Mouse (Mus musculus) embryonic facial prominence, embryonic 11.5 days (tissue): ENCODE results near the gene C1ql3. TPM values are rescaled to one million over a fixed set of nuclear protein-coding genes. Genes with fewer than 3 reads are reported as not detected.

Source experiments
- ATAC-seq: fragments of 200-750 bp; cut with Nextera tagmentation; replicated peaks from 2 replicates; pipeline ENCODE4 v1.8.0; 2017; ENCODE audit warnings: low read depth; ENCODE audit not compliant: insufficient number of reproducible peaks, low FRiP score, low TSS enrichment
- DNase-seq: peaks from one replicate; pipeline ENCODE4 v3.0.0-alpha.2; 2015; ENCODE audit warnings: low spot score
- H3K27ac ChIP-seq: fragments of 300-500 bp; sonication (generic); replicated peaks from 2 replicates; pipeline ENCODE4 v1.5.1; 2014; ENCODE audit warnings: mild to moderate bottlenecking, low read depth, low read length, control low read depth
- H3K27me3 ChIP-seq: fragments of 300-500 bp; sonication (generic); 2 replicates; pipeline ENCODE4 v1.6.1; 2014; ENCODE audit warnings: mild to moderate bottlenecking, low read length, moderate library complexity, mixed read lengths; ENCODE audit not compliant: control insufficient read depth, insufficient read depth
- H3K36me3 ChIP-seq: fragments of 300-500 bp; sonication (generic); replicated peaks from 2 replicates; pipeline ENCODE4 v1.6.1; 2014; ENCODE audit warnings: low read depth, mild to moderate bottlenecking, low read length, moderate library complexity, mixed read lengths; ENCODE audit not compliant: control insufficient read depth, insufficient read depth
- H3K4me1 ChIP-seq: fragments of 300-500 bp; sonication (generic); 2 replicates; pipeline ENCODE4 v1.6.1; 2014; ENCODE audit warnings: low read length, mixed read lengths; ENCODE audit not compliant: control insufficient read depth, insufficient read depth
- H3K4me2 ChIP-seq: fragments of 300-500 bp; sonication (generic); 2 replicates; pipeline ENCODE4 v1.6.1; 2014; ENCODE audit warnings: low read depth, mild to moderate bottlenecking, control low read depth, low read length, moderate library complexity
- H3K4me3 ChIP-seq: fragments of 300-500 bp; sonication (generic); 2 replicates; pipeline ENCODE4 v1.5.1; 2014; ENCODE audit warnings: low read depth, low read length, control low read depth
- H3K9ac ChIP-seq: fragments of 300-500 bp; sonication (generic); replicated peaks from 2 replicates; pipeline ENCODE4 v1.6.1; 2014; ENCODE audit warnings: mild to moderate bottlenecking, control low read depth, low read length
- H3K9me3 ChIP-seq: fragments of 300-500 bp; sonication (generic); replicated peaks from 2 replicates; pipeline ENCODE4 v1.6.1; 2016; ENCODE audit warnings: mild to moderate bottlenecking, low read length, inconsistent platforms, mixed read lengths; ENCODE audit not compliant: control insufficient read depth
- WGBS: fragments of 180-500 bp; shearing (Covaris S2); extraction: QIAGEN DNeasy Blood & Tissue Kit; methylation state at CpG from one replicate; pipeline ENCODE4 v1.1.7; 2014; 5-methylcytosine and 5-hydroxymethylcytosine counted together
- polyA plus RNA-seq: library from polyadenylated mRNA; unstranded; fragments of >200 nt; fragmentation: Nextera tagmentation; extraction: Ambion mirVana; gene quantifications from 2 replicates; pipeline ENCODE4 v1.2.1, GENCODE M21; 2014

Gene C1ql3
- 1.2 and 2.2 TPM in 2 replicates for polyA plus RNA-seq

- H3K27me3 ChIP-seq: peaks cover 24% of the 10 kb centered on the region
Measured at GRCm38 (mm10) chr2:13011472-13011871, at the start of gene C1ql3. TSS of gene C1ql3 (minus strand) at chr2:13011806.

GRCm38 (mm10) chr2:13060426-13061170 lies 49.0 kb upstream of the C1ql3 start:
- H3K36me3 ChIP-seq: no peaks in the 10 kb centered on the region
- no peaks in the 10 kb centered on the region for H3K27me3 ChIP-seq
- H3K4me1 ChIP-seq: no peaks in the 10 kb centered on the region
- no peak overlapping the region for H3K4me3 ChIP-seq
- DNase-seq: no peak
- no peaks in the 10 kb centered on the region for H3K9me3 ChIP-seq
- no peak for ATAC-seq
- no peak overlapping the region for H3K9ac ChIP-seq
- no peak overlapping the region for H3K27ac ChIP-seq
- WGBS: 93% methylated on average over 5 of the region's 5 CpGs
- H3K4me2 ChIP-seq: no peak overlapping the region

More at GRCm38 (mm10) chr2:13011472-13011871, at the start of gene C1ql3:
- ATAC-seq (no peak), DNase-seq (peak; percentile 40)
- H3K4me3 ChIP-seq: peak within 1 kb of the TSS; percentile 52
- H3K27ac ChIP-seq: no peak within 1 kb of the TSS
- peak within 1 kb of the TSS; percentile 97 for H3K4me2 ChIP-seq
- H3K9ac ChIP-seq: peak within 1 kb of the TSS; percentile 43
- H3K4me1 ChIP-seq: 0 out of 2 replicates have a peak, but pooled peaks cover 3% of the 10 kb centered on the region
- no peaks in the 10 kb centered on the region for H3K36me3 ChIP-seq
- H3K9me3 ChIP-seq: no peaks in the 10 kb centered on the region
- under 1% methylated on average over 19 of the region's 19 CpGs for WGBS

GRCm38 (mm10) chr2:13048649-13049048 lies 37.0 kb upstream of the C1ql3 start:
- no peak overlapping the region for H3K4me2 ChIP-seq
- DNase-seq: no peak
- no peak overlapping the region for H3K4me3 ChIP-seq
- no peaks in the 10 kb centered on the region for H3K9me3 ChIP-seq
- WGBS: 83% methylated on average over 6 of the region's 6 CpGs
- no peak for ATAC-seq
- no peak overlapping the region for H3K9ac ChIP-seq
- H3K27me3 ChIP-seq: no peaks in the 10 kb centered on the region
- no peaks in the 10 kb centered on the region for H3K36me3 ChIP-seq
- no peaks in the 10 kb centered on the region for H3K4me1 ChIP-seq
- H3K27ac ChIP-seq: no peak overlapping the region

DNA sequence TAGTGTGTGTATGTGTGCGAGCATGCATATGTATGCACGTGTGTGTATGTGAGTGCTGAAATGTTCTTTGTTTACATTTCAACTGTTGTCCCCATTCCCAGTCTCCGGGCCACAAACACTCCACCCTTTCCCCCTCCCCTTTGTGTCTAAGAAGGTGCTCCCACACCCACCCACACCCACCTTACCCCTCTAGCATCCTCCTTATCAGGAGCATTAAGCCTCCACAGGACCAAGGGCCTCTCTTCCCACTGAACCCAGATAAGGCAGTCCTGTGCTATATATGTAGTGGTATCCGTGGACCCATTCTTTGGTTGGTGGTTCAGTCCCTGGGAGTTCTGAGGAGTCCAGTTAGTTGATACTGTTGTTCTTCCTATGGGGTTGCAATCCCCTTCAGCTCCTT lies 32.9 kb upstream of the C1ql3 start:
- 92% methylated on average over 4 of the region's 4 CpGs for WGBS
- ATAC-seq: no peak
- no peaks in the 10 kb centered on the region for H3K36me3 ChIP-seq
- H3K4me2 ChIP-seq: no peak overlapping the region
- H3K9ac ChIP-seq: no peak overlapping the region
- no peak for DNase-seq
- H3K27ac ChIP-seq: no peak overlapping the region
- no peaks in the 10 kb centered on the region for H3K27me3 ChIP-seq
- H3K4me1 ChIP-seq: no peaks in the 10 kb centered on the region
- no peaks in the 10 kb centered on the region for H3K9me3 ChIP-seq
- H3K4me3 ChIP-seq: no peak overlapping the region

GRCm38 (mm10) chr2:13039785-13040184 lies 28.2 kb upstream of the C1ql3 start:
- no peak for DNase-seq
- Histone ChIP-seq H3K4me2 (no peak overlapping the region), H3K36me3 (no peaks in the 10 kb centered on the region), H3K4me3 (no peak overlapping the region), H3K27ac (no peak overlapping the region), H3K27me3 (no peaks in the 10 kb centered on the region), H3K9me3 (no peaks in the 10 kb centered on the region), H3K9ac (no peak overlapping the region), H3K4me1 (no peaks in the 10 kb centered on the region)
- ATAC-seq: no peak
- 92% methylated on average over 4 of the region's 4 CpGs for WGBS

GRCm38 (mm10) chr2:13038772-13039171 lies 27.2 kb upstream of the C1ql3 start:
- Histone ChIP-seq H3K4me3 (no peak overlapping the region), H3K9ac (no peak overlapping the region), H3K27me3 (no peaks in the 10 kb centered on the region), H3K27ac (no peak overlapping the region), H3K36me3 (no peaks in the 10 kb centered on the region), H3K4me1 (no peaks in the 10 kb centered on the region), H3K9me3 (no peaks in the 10 kb centered on the region), H3K4me2 (no peak overlapping the region)
- 72% methylated on average over 3 of the region's 3 CpGs for WGBS
- ATAC-seq (no peak), DNase-seq (no peak)

DNA sequence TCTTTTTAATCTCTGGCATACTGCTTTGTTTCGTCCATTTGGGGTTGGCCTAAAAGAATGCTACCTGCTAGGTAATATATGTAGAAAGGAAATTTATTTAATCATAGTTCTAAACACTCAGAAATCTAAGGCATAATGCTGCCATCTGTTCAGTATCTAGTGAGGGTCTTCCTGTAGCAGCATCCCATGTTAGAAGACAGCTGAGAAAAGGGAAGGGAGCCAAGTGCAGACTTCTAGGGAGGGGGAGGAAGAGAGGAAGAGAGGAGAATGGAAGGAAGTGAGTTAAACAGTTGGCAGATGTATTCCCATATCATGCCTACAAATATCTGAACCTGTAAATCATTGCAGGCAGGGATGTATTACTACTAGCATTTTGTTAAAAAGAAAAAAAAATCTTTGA lies 7.3 kb upstream of the C1ql3 start:
- H3K27me3 ChIP-seq: no peaks in the 10 kb centered on the region
- no peak overlapping the region for H3K4me3 ChIP-seq
- no peak for DNase-seq
- ATAC-seq: no peak
- no peak overlapping the region for H3K9ac ChIP-seq
- no peaks in the 10 kb centered on the region for H3K4me1 ChIP-seq
- H3K4me2 ChIP-seq: no peak overlapping the region
- H3K36me3 ChIP-seq: no peaks in the 10 kb centered on the region
- WGBS: 68% methylated on average over 1 of the region's 1 CpGs
- no peak overlapping the region for H3K27ac ChIP-seq
- H3K9me3 ChIP-seq: no peaks in the 10 kb centered on the region

- H3K9me3 ChIP-seq: no peaks in the 10 kb centered on the region
- 45% methylated on average over 5 of the region's 5 CpGs for WGBS
- no peak overlapping the region for H3K27ac ChIP-seq
- no peak for DNase-seq
- no peak overlapping the region for H3K9ac ChIP-seq
- no peak overlapping the region for H3K4me3 ChIP-seq
- no peak overlapping the region for H3K4me2 ChIP-seq
- no peak for ATAC-seq
- H3K27me3 ChIP-seq: peaks cover 3% of the 10 kb centered on the region; the same call in 1 of the 2 replicates
- no peaks in the 10 kb centered on the region for H3K4me1 ChIP-seq
- H3K36me3 ChIP-seq: no peaks in the 10 kb centered on the region
Measured at GRCm38 (mm10) chr2:13018382-13018781, 6.8 kb upstream of the C1ql3 start.
